Mouse (Mus musculus) heart, adult 2 months (tissue): ENCODE measurements around the gene Itpr2.

Experiments
- CTCF ChIP-seq: fragments of 200-600 bp; IDR thresholded peaks from 2 replicates; pipeline ENCODE4 v1.8.1; 2022; ENCODE audit warnings: antibody characterized with exemption, mild to moderate bottlenecking, moderate library complexity
- POLR2A ChIP-seq: fragments of 200-500 bp; IDR thresholded peaks from 2 replicates; pipeline ENCODE4 v1.6.1; 2011; ENCODE audit warnings: mild to moderate bottlenecking, low read depth, low read length, control low read depth; ENCODE audit not compliant: insufficient read depth

GRCm38 (mm10) chr6:146500206-146500605 lies 1.8 kb downstream of the Itpr2 start:
- TF ChIP-seq CTCF (no peak), POLR2A (no peak)
